Mouse (Mus musculus): ENCODE results near the gene Dph3. TPM values are rescaled to one million over a fixed set of nuclear protein-coding genes. Genes with fewer than 3 reads are reported as not detected.

The Dph3 gene
- polyA plus RNA-seq, 1 experiment from 2014 or later: 95.7 TPM

DNA sequence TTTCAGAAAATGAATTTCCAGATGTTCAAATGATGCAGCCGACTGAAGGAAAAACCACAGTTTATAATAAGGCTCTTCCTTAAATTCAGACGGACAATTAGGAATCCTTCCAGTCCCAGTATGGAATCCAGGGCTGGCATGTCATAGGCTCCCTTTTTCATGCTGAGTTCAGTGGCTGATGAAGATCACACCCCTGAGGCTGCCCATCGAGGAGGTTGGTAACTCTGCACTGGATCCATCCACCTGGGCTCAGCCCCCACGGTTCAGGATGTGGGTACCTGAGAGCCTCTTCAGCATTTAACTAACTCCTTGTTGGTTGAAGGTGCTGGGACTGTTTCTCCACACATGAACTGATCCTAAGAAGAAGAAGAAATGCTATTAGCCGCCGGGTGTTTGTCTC, 2.6 kb downstream of the Dph3 start:
- H3K27ac ChIP-seq (replicated peaks; ENCODE audit: low read depth, low read length): no peak overlapping the region
- H3K4me1 ChIP-seq (ENCODE audit: control insufficient read depth, insufficient read depth, low read length): no peaks in the 10 kb centered on the region
- H3K36me3 ChIP-seq (replicated peaks; ENCODE audit: control insufficient read depth, insufficient read depth, low read depth, low read length): peaks cover 11% of the 10 kb centered on the region
- DNase-seq (ENCODE audit: low spot score) (no peak), ATAC-seq (replicated peaks; ENCODE audit: insufficient number of reproducible peaks, low FRiP score, low TSS enrichment, low read depth) (no peak)
- no peaks in the 10 kb centered on the region for H3K9me3 ChIP-seq (replicated peaks; ENCODE audit: control insufficient read depth, low read length)
- 94% methylated on average over 6 of the region's 6 CpGs for WGBS
- H3K9ac ChIP-seq (replicated peaks; ENCODE audit: low read length): no peak overlapping the region
- no peak overlapping the region for H3K4me3 ChIP-seq (ENCODE audit: low read depth, low read length)
- no peaks in the 10 kb centered on the region for H3K27me3 ChIP-seq (ENCODE audit: control insufficient read depth, insufficient read depth, low read length)
- H3K4me2 ChIP-seq (ENCODE audit: low read depth, low read length): no peak overlapping the region

DNA sequence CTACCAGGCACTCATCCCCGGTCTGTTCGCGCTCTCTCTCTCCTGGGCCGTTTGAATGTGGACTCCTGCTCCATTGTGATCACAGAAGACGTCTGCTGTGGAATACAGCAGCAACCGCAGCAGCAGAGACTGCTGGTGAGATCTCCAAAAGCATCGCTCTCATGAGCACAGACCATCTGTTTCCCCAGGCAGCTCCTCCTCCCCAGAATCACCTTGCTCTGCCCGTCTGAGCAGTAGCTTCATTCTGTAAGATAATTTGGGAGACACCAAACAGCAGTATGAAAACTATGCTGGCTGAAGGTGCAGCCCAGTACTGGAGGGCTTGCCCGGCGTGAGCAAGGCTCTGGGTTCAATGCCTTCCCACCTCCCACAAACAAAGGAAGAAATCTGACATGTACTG, 4.5 kb downstream of the Dph3 start:
- ATAC-seq (replicated peaks; ENCODE audit: insufficient number of reproducible peaks, low FRiP score, low TSS enrichment, low read depth): no peak
- Histone ChIP-seq H3K27me3 (ENCODE audit: control insufficient read depth, insufficient read depth, low read length) (no peaks in the 10 kb centered on the region), H3K27ac (replicated peaks; ENCODE audit: low read depth, low read length) (no peak overlapping the region), H3K4me2 (ENCODE audit: low read depth, low read length) (no peak overlapping the region), H3K36me3 (replicated peaks; ENCODE audit: control insufficient read depth, insufficient read depth, low read depth, low read length) (peaks cover 11% of the 10 kb centered on the region), H3K9ac (replicated peaks; ENCODE audit: low read length) (no peak overlapping the region), H3K4me1 (ENCODE audit: control insufficient read depth, insufficient read depth, low read length) (no peaks in the 10 kb centered on the region), H3K9me3 (replicated peaks; ENCODE audit: control insufficient read depth, low read length) (no peaks in the 10 kb centered on the region), H3K4me3 (ENCODE audit: low read depth, low read length) (no peak overlapping the region)
- DNase-seq (ENCODE audit: low spot score): no peak
- WGBS: 86% methylated on average over 10 of the region's 10 CpGs

DNA sequence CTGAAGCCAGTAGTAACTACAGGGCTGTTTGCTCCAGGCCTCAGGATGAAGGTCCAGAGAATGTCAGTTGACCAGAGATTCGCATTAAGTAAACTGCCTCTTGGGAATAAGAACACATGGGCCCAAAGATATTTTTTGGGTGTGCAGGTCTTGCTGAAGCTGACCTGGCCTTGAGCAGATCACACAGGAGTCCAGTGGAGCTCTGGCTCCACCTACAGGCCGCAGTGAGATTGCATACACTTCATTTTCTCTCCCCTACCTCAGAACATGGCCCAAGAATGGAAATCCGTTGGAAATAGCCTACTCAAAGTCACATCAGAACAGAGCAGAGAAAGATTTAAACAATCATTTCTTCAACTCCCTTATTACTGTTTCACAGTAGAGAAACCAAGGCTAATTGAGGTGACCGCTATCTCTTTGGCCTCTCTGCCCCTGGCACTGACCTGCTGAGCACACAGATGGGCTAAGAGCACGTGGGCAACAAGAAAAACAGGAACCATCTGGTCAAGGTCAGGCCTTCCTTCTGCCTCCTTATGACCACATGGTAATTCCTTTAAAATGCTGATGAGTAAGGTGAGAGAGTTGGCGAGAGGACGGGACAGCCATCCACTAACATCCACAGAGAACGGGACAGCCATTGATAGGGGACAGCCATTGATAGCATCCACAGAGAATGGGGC, 8.5 kb downstream of the Dph3 start:
- DNase-seq (ENCODE audit: low spot score) (peak; percentile 80), ATAC-seq (replicated peaks; ENCODE audit: insufficient number of reproducible peaks, low FRiP score, low TSS enrichment, low read depth) (no peak)
- no peak overlapping the region for H3K27ac ChIP-seq (replicated peaks; ENCODE audit: low read depth, low read length)
- H3K36me3 ChIP-seq (replicated peaks; ENCODE audit: control insufficient read depth, insufficient read depth, low read depth, low read length): peaks cover 6% of the 10 kb centered on the region
- H3K4me2 ChIP-seq (ENCODE audit: low read depth, low read length): no peak overlapping the region
- H3K4me1 ChIP-seq (ENCODE audit: control insufficient read depth, insufficient read depth, low read length): no peaks in the 10 kb centered on the region
- no peak overlapping the region for H3K9ac ChIP-seq (replicated peaks; ENCODE audit: low read length)
- no peaks in the 10 kb centered on the region for H3K27me3 ChIP-seq (ENCODE audit: control insufficient read depth, insufficient read depth, low read length)
- H3K9me3 ChIP-seq (replicated peaks; ENCODE audit: control insufficient read depth, low read length): no peaks in the 10 kb centered on the region
- WGBS: 46% methylated on average over 8 of the region's 8 CpGs
- H3K4me3 ChIP-seq (ENCODE audit: low read depth, low read length): no peak overlapping the region

DNA sequence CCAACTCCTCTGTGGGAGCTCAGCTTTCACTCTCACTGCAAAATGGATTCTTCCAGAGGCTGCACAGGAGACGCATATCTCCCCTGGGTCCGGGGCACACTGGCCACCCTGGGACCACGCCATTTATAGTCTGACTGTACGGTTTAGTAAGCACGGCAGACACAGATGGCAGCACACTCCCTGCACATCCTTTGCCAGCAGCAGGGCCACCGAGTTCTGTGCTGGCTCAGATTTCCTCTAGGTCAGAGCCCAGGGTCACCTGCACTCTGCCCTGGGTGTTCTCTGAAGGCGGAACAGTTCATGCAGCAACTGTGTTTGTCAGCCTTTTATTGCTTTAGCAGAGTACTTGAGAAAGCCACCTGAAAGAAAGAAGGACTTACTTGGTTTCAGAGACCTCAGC, 11.6 kb downstream of the Dph3 start:
- Histone ChIP-seq H3K27ac (replicated peaks; ENCODE audit: low read depth, low read length) (no peak overlapping the region), H3K9ac (replicated peaks; ENCODE audit: low read length) (no peak overlapping the region), H3K36me3 (replicated peaks; ENCODE audit: control insufficient read depth, insufficient read depth, low read depth, low read length) (no peaks in the 10 kb centered on the region), H3K4me3 (ENCODE audit: low read depth, low read length) (no peak overlapping the region), H3K9me3 (replicated peaks; ENCODE audit: control insufficient read depth, low read length) (no peaks in the 10 kb centered on the region), H3K27me3 (ENCODE audit: control insufficient read depth, insufficient read depth, low read length) (no peaks in the 10 kb centered on the region), H3K4me2 (ENCODE audit: low read depth, low read length) (no peak overlapping the region), H3K4me1 (ENCODE audit: control insufficient read depth, insufficient read depth, low read length) (no peaks in the 10 kb centered on the region)
- ATAC-seq (replicated peaks; ENCODE audit: insufficient number of reproducible peaks, low FRiP score, low TSS enrichment, low read depth) (no peak), DNase-seq (ENCODE audit: low spot score) (no peak)
- 52% methylated on average over 7 of the region's 7 CpGs for WGBS

DNA sequence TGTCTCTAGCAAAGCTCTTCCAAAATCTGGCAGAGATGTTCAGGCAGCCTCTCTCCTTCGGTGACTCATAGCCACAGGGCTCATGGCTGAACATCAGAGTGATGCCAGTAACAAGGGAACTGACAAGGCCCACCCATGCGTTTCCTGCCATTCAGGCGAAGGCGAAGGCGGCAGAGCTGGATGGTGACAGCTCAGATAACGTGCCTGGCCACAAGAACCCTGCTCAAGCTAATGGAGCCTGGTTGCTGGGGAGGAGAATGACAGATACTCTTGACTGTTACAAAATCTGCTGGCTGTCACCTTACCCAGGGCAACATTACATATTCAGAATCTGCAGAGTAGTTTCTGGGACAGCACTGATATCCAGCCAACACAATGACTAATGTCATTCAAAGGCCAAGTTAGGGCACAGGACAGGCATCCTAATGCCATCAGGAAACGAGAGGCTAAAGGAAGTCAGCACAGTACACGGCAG, 12.3 kb downstream of the Dph3 start:
- no peaks in the 10 kb centered on the region for H3K36me3 ChIP-seq (replicated peaks; ENCODE audit: control insufficient read depth, insufficient read depth, low read depth, low read length)
- no peak overlapping the region for H3K9ac ChIP-seq (replicated peaks; ENCODE audit: low read length)
- WGBS: 53% methylated on average over 8 of the region's 8 CpGs
- no peak overlapping the region for H3K4me2 ChIP-seq (ENCODE audit: low read depth, low read length)
- no peaks in the 10 kb centered on the region for H3K27me3 ChIP-seq (ENCODE audit: control insufficient read depth, insufficient read depth, low read length)
- DNase-seq (ENCODE audit: low spot score) (no peak), ATAC-seq (replicated peaks; ENCODE audit: insufficient number of reproducible peaks, low FRiP score, low TSS enrichment, low read depth) (no peak)
- H3K27ac ChIP-seq (replicated peaks; ENCODE audit: low read depth, low read length): no peak overlapping the region
- no peaks in the 10 kb centered on the region for H3K9me3 ChIP-seq (replicated peaks; ENCODE audit: control insufficient read depth, low read length)
- H3K4me1 ChIP-seq (ENCODE audit: control insufficient read depth, insufficient read depth, low read length): no peaks in the 10 kb centered on the region
- no peak overlapping the region for H3K4me3 ChIP-seq (ENCODE audit: low read depth, low read length)

DNA sequence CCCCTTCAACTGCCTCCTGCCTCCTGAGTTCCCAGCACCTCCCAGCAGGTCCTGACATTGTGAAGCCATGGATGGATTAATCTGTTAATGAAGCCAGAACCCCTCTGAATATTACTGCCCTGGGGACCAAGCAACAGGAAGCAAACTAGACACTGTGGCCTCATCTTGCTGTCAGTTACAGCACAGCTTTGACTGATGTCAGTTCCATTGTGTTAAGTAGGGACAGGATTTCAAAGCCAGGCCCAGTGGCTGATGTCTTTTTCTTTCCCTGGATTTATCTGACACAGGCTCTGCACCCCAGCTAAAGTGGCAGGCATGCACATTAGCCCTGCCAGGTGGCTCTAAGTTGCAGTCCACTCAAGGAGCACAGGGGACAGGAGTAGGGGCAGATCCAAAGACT, 12.7 kb downstream of the Dph3 start:
- H3K27me3 ChIP-seq (ENCODE audit: control insufficient read depth, insufficient read depth, low read length): no peaks in the 10 kb centered on the region
- H3K4me2 ChIP-seq (ENCODE audit: low read depth, low read length): no peak overlapping the region
- no peak for DNase-seq (ENCODE audit: low spot score)
- H3K9ac ChIP-seq (replicated peaks; ENCODE audit: low read length): no peak overlapping the region
- H3K4me1 ChIP-seq (ENCODE audit: control insufficient read depth, insufficient read depth, low read length): no peaks in the 10 kb centered on the region
- H3K27ac ChIP-seq (replicated peaks; ENCODE audit: low read depth, low read length): no peak overlapping the region
- no peaks in the 10 kb centered on the region for H3K9me3 ChIP-seq (replicated peaks; ENCODE audit: control insufficient read depth, low read length)
- H3K4me3 ChIP-seq (ENCODE audit: low read depth, low read length): no peak overlapping the region
- no peak for ATAC-seq (replicated peaks; ENCODE audit: insufficient number of reproducible peaks, low FRiP score, low TSS enrichment, low read depth)
- H3K36me3 ChIP-seq (replicated peaks; ENCODE audit: control insufficient read depth, insufficient read depth, low read depth, low read length): no peaks in the 10 kb centered on the region

DNA sequence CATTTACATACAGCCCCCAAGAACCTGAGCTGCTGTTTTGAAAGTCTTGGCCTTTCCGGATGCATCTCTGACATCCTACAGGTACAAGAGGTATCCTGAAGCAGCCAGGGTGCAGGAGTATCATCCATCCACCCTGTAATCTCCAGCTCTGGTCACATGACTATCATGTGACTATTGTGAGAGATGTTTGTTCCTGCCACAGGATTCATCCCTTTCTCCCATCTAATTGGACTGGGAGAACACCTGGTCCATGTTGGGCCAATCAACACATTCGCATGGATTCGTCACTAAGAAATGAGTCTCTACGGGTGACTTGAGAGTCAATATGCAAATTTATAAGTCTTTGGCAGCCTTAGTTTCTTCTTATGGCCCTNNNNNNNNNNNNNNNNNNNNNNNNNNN, 24.1 kb downstream of the Dph3 start:
- ATAC-seq (replicated peaks; ENCODE audit: insufficient number of reproducible peaks, low FRiP score, low TSS enrichment, low read depth): no peak

DNA sequence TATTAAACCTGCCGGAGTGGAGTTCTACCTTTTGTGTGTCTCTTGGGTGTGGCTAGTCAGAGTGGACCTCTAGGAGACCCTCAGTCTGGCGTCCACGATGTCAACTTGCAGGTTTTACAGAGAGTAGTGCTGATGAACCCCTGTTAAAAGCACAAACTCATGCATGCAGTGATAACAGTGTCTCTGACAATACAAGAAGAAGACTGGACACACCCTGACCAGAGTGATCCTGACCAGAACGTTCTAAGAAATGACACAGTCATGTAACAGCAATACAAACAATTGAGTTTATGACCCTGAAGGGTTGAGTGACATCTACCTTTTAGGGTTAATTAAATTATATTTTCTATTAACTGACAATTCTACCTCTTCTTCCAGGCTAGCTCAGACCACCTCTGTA, 27.9 kb downstream of the Dph3 start:
- DNase-seq (ENCODE audit: low spot score) (no peak), ATAC-seq (replicated peaks; ENCODE audit: insufficient number of reproducible peaks, low FRiP score, low TSS enrichment, low read depth) (no peak)
- Histone ChIP-seq H3K27me3 (ENCODE audit: control insufficient read depth, insufficient read depth, low read length) (no peaks in the 10 kb centered on the region), H3K4me1 (ENCODE audit: control insufficient read depth, insufficient read depth, low read length) (no peaks in the 10 kb centered on the region), H3K4me2 (ENCODE audit: low read depth, low read length) (no peak overlapping the region), H3K36me3 (replicated peaks; ENCODE audit: control insufficient read depth, insufficient read depth, low read depth, low read length) (no peaks in the 10 kb centered on the region), H3K9me3 (replicated peaks; ENCODE audit: control insufficient read depth, low read length) (no peaks in the 10 kb centered on the region), H3K27ac (replicated peaks; ENCODE audit: low read depth, low read length) (no peak overlapping the region), H3K4me3 (ENCODE audit: low read depth, low read length) (no peak overlapping the region), H3K9ac (replicated peaks; ENCODE audit: low read length) (no peak overlapping the region)
- 84% methylated on average over 4 of the region's 4 CpGs for WGBS

More for the DNA sequence above, 24.1 kb downstream of the Dph3 start:
- Histone ChIP-seq H3K4me1 (ENCODE audit: control insufficient read depth, insufficient read depth, low read length) (no peaks in the 10 kb centered on the region), H3K27ac (replicated peaks; ENCODE audit: low read depth, low read length) (no peak overlapping the region), H3K27me3 (ENCODE audit: control insufficient read depth, insufficient read depth, low read length) (no peaks in the 10 kb centered on the region), H3K36me3 (replicated peaks; ENCODE audit: control insufficient read depth, insufficient read depth, low read depth, low read length) (no peaks in the 10 kb centered on the region), H3K4me3 (ENCODE audit: low read depth, low read length) (no peak overlapping the region), H3K9ac (replicated peaks; ENCODE audit: low read length) (no peak overlapping the region), H3K9me3 (replicated peaks; ENCODE audit: control insufficient read depth, low read length) (no peaks in the 10 kb centered on the region), H3K4me2 (ENCODE audit: low read depth, low read length) (no peak overlapping the region)
- no peak for DNase-seq (ENCODE audit: low spot score)
- 86% methylated on average over 4 of the region's 4 CpGs for WGBS
